Comparison of ENCODE assay signal across 10 mouse cellular contexts in genomic region chr17:84147183-84148108, GRCm38 (mm10). TPM values are rescaled to one million over a fixed set of nuclear protein-coding genes. Genes with fewer than 3 reads are reported as not detected.
DNase-seq lines count a peak whose midpoint lies in the region; ATAC-seq and TF ChIP-seq lines count a peak whose summit lies in the region.
"Had no signal": no experiment of that assay in that cellular context is flagged by ENCODE, and none has a peak within 500 bp of the region (broad histone marks: within the 10 kb centered on the region; RNA-seq: fewer than 3 reads in every experiment).

No protein-coding gene starts in this region.

- H3K36me3 ChIP-seq in midbrain, embryonic 10.5 days = no peaks in the 10 kb centered on the region
- H3K36me3 ChIP-seq in midbrain, postnatal 0 days (ENCODE audit: insufficient read depth, low read length) = no peaks in the 10 kb centered on the region
- no peaks in the 10 kb centered on the region for H3K36me3 ChIP-seq in liver, postnatal 0 days (replicated peaks; ENCODE audit: insufficient read depth, low read length)
- H3K36me3 ChIP-seq in kidney, adult 2 months (ENCODE audit: control insufficient read depth, insufficient read depth, low read length) = no peaks in the 10 kb centered on the region
- H3K36me3 ChIP-seq: neural tube, embryonic 13.5 days had no signal

- TF ChIP-seq EP300 in liver, postnatal 0 days (IDR thresholded peaks at IDR 0.05; ENCODE audit: low read depth) = peak; percentile 92

- intact Hi-C loops in gastrocnemius, adult 2 months (cut with DNase I) = loop anchor here (5.0 kb wide), 1 partner anchor 40 kb away; the partner anchor contains the start of gene Zfp36l2

- no peak for TF ChIP-seq CTCF in gastrocnemius, adult 2 months (IDR thresholded peaks at IDR 0.05)
- no peak for TF ChIP-seq CTCF in midbrain, postnatal 0 days (IDR thresholded peaks at IDR 0.05)
- no peak for TF ChIP-seq CTCF in liver, postnatal 0 days (IDR thresholded peaks at IDR 0.05; ENCODE audit: low read depth)
- TF ChIP-seq CTCF in kidney, adult 2 months (conservative IDR thresholded peaks at IDR 0.05; ENCODE audit: insufficient read depth, insufficient read length, low read depth, low read length) = no peak

- no peak for ATAC-seq in midbrain, postnatal 0 days (ENCODE audit: low FRiP score)
- ATAC-seq in erythroblast, adult 5-6 weeks (replicated peaks; ENCODE audit: low FRiP score, poor library complexity, severe bottlenecking) = peak; percentile 52
- peak; percentile 71 for ATAC-seq in liver, postnatal 0 days

- peak; percentile 15 for DNase-seq in gastrocnemius, adult 2 months
- no peak for DNase-seq in gastrocnemius, adult 8-10 months (ENCODE audit: low spot score in 2 of 2)
- no peak for DNase-seq in midbrain, embryonic 10.5 days (ENCODE audit: low spot score)
- DNase-seq in midbrain, postnatal 0 days (ENCODE audit: low spot score) = no peak
- peak; percentile 59 for DNase-seq in liver, postnatal 0 days
- DNase-seq in cerebellum, adult 18-20 months = no peak
- DNase-seq in kidney, adult 2 months = no peak
- DNase-seq: right cerebral cortex, postnatal 4 days had no signal

- no peak for TF ChIP-seq POLR2A in kidney, adult 2 months (IDR thresholded peaks at IDR 0.05; ENCODE audit: low read depth, low read length)

- H3K9me3 ChIP-seq in midbrain, embryonic 10.5 days (replicated peaks) = no peaks in the 10 kb centered on the region
- no peaks in the 10 kb centered on the region for H3K9me3 ChIP-seq in midbrain, postnatal 0 days (ENCODE audit: low read length)
- no peaks in the 10 kb centered on the region for H3K9me3 ChIP-seq in liver, postnatal 0 days (ENCODE audit: low read length)
- H3K9me3 ChIP-seq: neural tube, embryonic 13.5 days had no signal

- peaks cover 54% of the 10 kb centered on the region for H3K27me3 ChIP-seq in midbrain, embryonic 10.5 days (ENCODE audit: low read depth, poor library complexity, severe bottlenecking)
- H3K27me3 ChIP-seq in midbrain, postnatal 0 days (ENCODE audit: insufficient read depth, low read length) = no peaks in the 10 kb centered on the region
- H3K27me3 ChIP-seq in liver, postnatal 0 days (ENCODE audit: insufficient read depth, low read length) = no peaks in the 10 kb centered on the region
- no peaks in the 10 kb centered on the region for H3K27me3 ChIP-seq in kidney, adult 2 months (replicated peaks; ENCODE audit: control insufficient read depth, insufficient read depth, low read length)
- H3K27me3 ChIP-seq: neural tube, embryonic 13.5 days had no signal

- H3K4me1 ChIP-seq in midbrain, embryonic 10.5 days = peaks cover 64% of the 10 kb centered on the region
- 0 out of 2 replicates have a peak, but pooled peaks cover 3% of the 10 kb centered on the region for H3K4me1 ChIP-seq in midbrain, postnatal 0 days (ENCODE audit: insufficient read depth, low read length)
- H3K4me1 ChIP-seq in liver, postnatal 0 days (ENCODE audit: insufficient read depth) = peaks cover 84% of the 10 kb centered on the region
- peaks cover 43% of the 10 kb centered on the region for H3K4me1 ChIP-seq in kidney, adult 2 months (ENCODE audit: control insufficient read depth, insufficient read depth, low read length)

- no peak overlapping the region for H3K9ac ChIP-seq in midbrain, postnatal 0 days (replicated peaks; ENCODE audit: low read length, poor library complexity, severe bottlenecking)
- peak overlapping the region; percentile 47 for H3K9ac ChIP-seq in liver, postnatal 0 days (replicated peaks)
- H3K9ac ChIP-seq: neural tube, embryonic 13.5 days had no signal

- peak overlapping the region; percentile 83 for H3K27ac ChIP-seq in gastrocnemius, adult 2 months
- peak overlapping the region; percentile 71 for H3K27ac ChIP-seq in midbrain, embryonic 10.5 days (replicated peaks)
- H3K27ac ChIP-seq in midbrain, postnatal 0 days (ENCODE audit: low read depth, low read length) = no peak overlapping the region
- H3K27ac ChIP-seq in liver, postnatal 0 days (ENCODE audit: low read depth) = peak overlapping the region; percentile 81
- H3K27ac ChIP-seq in kidney, adult 2 months (ENCODE audit: insufficient read depth, low read depth, low read length) = no peak overlapping the region
- H3K27ac ChIP-seq: neural tube, embryonic 13.5 days had no signal

- 44% methylated on average over 11 of the region's 11 CpGs for WGBS in midbrain, embryonic 10.5 days
- WGBS in midbrain, postnatal 0 days = 58% methylated on average over 11 of the region's 11 CpGs
- 32% methylated on average over 11 of the region's 11 CpGs for WGBS in liver, postnatal 0 days (ENCODE audit: insufficient replicate concordance)
- 78% methylated on average over 11 of the region's 11 CpGs for whole genome bisulfite sequencing in kidney, adult 2 months

- no peak overlapping the region for H3K4me2 ChIP-seq in midbrain, postnatal 0 days (ENCODE audit: low read depth, low read length, poor library complexity, severe bottlenecking)
- H3K4me2 ChIP-seq in liver, postnatal 0 days (ENCODE audit: low read depth, low read length) = peak overlapping the region; percentile 44
- H3K4me2 ChIP-seq: neural tube, embryonic 13.5 days had no signal

- no peak overlapping the region for H3K4me3 ChIP-seq in gastrocnemius, adult 2 months
- H3K4me3 ChIP-seq in midbrain, embryonic 10.5 days = no peak overlapping the region
- H3K4me3 ChIP-seq in midbrain, postnatal 0 days (ENCODE audit: low read depth, low read length) = no peak overlapping the region
- H3K4me3 ChIP-seq in liver, postnatal 0 days (ENCODE audit: low read depth, low read length) = no peak overlapping the region
- H3K4me3 ChIP-seq in kidney, adult 2 months (ENCODE audit: insufficient read depth, low read depth, low read length) = no peak overlapping the region
- H3K4me3 ChIP-seq: neural tube, embryonic 13.5 days had no signal

RNA-seq across cellular contexts. Expression of gene Zfp36l2, which starts 40.3 kb away (rescaled TPM):
- total RNA-seq in gastrocnemius, adult 2 months (2021) = 10 to 100 TPM in 1 of 2 experiments, 1 to 10 TPM in 1; 9.7 to 10.1 TPM
- 10 to 100 TPM in 1 of 4 experiments, 1 to 10 TPM in 3; 5.1 to 10.3 (median 7.5) TPM for total RNA-seq in gastrocnemius, adult 8-10 months (2022)
- 7.8 and 8.1 TPM in 2 replicates for polyA plus RNA-seq in midbrain, embryonic 10.5 days (2016; fragmentation: Nextera tagmentation; extraction: Ambion mirVana)
- total RNA-seq in midbrain, postnatal 0 days (2014; rRNA removed) = 12.9 and 17.7 TPM in 2 replicates
- 5.1 and 5.9 TPM in 2 replicates for polyA plus RNA-seq in midbrain, postnatal 0 days (2015; fragmentation: Nextera tagmentation; extraction: Ambion mirVana)
- total RNA-seq in erythroblast, adult 5-6 weeks (2015; ENCODE audit: low replicate concordance) = 50.2 and 57.8 TPM in 2 replicates
- 23.0 and 25.8 TPM in 2 replicates for total RNA-seq in erythroblast, adult 5-6 weeks (2017; ENCODE audit: low replicate concordance)
- 7.6 and 7.7 TPM in 2 replicates for polyA plus RNA-seq in liver, postnatal 0 days (2015; fragmentation: Nextera tagmentation; extraction: Ambion mirVana)
- polyA plus RNA-seq in kidney, adult 2 months (2012; rRNA removed) = 34.3 and 45.8 TPM in 2 replicates

Comparison
In these comparisons a context has a peak if more than half of its experiments do, and no peak if none do; other contexts are left out.
1. DNase-seq: peak in gastrocnemius, adult 2 months (single experiment) and liver, postnatal 0 days (single experiment); none in gastrocnemius, adult 8-10 months (0 of 2), midbrain, embryonic 10.5 days (single experiment), midbrain, postnatal 0 days (single experiment), cerebellum, adult 18-20 months (0 of 2) and kidney, adult 2 months (single experiment).
2. H3K27ac ChIP-seq: peak in gastrocnemius, adult 2 months (single experiment), midbrain, embryonic 10.5 days (single experiment) and liver, postnatal 0 days (single experiment); none in midbrain, postnatal 0 days (single experiment) and kidney, adult 2 months (single experiment).